In the genomic region with DNA sequence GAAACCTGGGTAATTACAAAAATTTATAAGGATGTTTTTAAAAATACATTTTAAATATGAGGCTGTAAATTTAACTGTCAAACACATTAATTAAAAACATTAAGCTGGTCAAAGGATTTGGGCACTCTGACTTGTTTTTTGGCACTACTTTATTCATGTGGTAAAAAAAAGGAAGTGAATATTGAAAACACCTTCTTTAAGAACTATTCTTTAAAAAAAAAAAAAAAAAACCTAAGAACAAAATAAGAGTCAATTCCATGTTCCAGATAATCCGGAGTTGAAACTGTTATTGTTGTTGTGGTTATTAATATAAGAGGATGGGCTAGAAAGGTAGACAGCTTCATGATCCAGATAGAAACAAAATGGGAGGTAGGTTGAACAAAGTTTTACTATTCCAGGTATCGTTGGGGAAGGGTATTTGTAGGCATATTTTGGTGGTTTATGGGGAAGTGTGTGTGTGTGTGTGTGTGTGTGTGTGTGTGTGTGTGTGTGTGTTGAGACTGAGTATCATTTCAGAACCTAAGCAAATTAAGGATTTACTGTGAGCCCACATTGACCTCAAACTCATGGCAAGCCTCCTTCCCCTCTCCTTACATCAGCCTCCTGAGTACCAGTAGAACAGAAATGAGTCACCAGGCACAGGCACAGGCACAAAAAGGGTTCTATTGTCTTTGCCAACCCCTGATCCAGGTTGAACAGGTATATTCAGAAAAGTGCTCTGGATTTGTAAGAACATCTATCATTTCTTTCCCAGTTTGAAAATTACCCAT, we compare ENCODE assay signal across 24 mouse cellular contexts.
"Had no signal": no experiment of that assay in that cellular context is flagged by ENCODE, and none has a peak within 500 bp of the region (broad histone marks: within the 10 kb centered on the region; RNA-seq: fewer than 3 reads in every experiment).

No protein-coding gene starts in this region.

- H3K36me3 ChIP-seq: heart, embryonic 10.5 days; heart, embryonic 12.5 days; hindbrain, embryonic 12.5 days; intestine, embryonic 15.5 days; limb, embryonic 13.5 days; limb, embryonic 15.5 days; liver, embryonic 12.5 days had no signal

- H3K9ac ChIP-seq: heart, embryonic 12.5 days; hindbrain, embryonic 12.5 days; hindbrain, embryonic 14.5 days; intestine, embryonic 15.5 days; limb, embryonic 13.5 days; limb, embryonic 15.5 days; liver, embryonic 12.5 days; liver, embryonic 14.5 days had no signal

- H3K27ac ChIP-seq: heart, embryonic 10.5 days; hindbrain, embryonic 12.5 days; hindbrain, embryonic 14.5 days; intestine, embryonic 15.5 days; layer of hippocampus, adult 2 months; limb, embryonic 13.5 days; liver, embryonic 12.5 days; liver, embryonic 14.5 days had no signal

- H3K4me3 ChIP-seq: heart, embryonic 10.5 days; heart, embryonic 12.5 days; hindbrain, embryonic 12.5 days; intestine, embryonic 15.5 days; layer of hippocampus, adult 2 months; limb, embryonic 13.5 days; limb, embryonic 15.5 days; liver, embryonic 12.5 days had no signal

- H3K27me3 ChIP-seq: heart, embryonic 12.5 days; hindbrain, embryonic 12.5 days; intestine, embryonic 15.5 days; limb, embryonic 13.5 days; limb, embryonic 15.5 days; liver, embryonic 12.5 days had no signal

- H3K4me2 ChIP-seq: heart, embryonic 12.5 days; hindbrain, embryonic 12.5 days; hindbrain, embryonic 14.5 days; intestine, embryonic 15.5 days; limb, embryonic 13.5 days; limb, embryonic 15.5 days; liver, embryonic 12.5 days had no signal

- DNase-seq: gastrocnemius, postnatal 14 days; gastrocnemius, postnatal 36 days; heart, adult 18-20 months; heart, postnatal 10 days; heart, postnatal 4 days; kidney, adult 18-20 months; kidney, adult 8-10 months; kidney, postnatal 10 days; kidney, postnatal 25 days; kidney, postnatal 4 days; left cerebral cortex, postnatal 4 days had no signal

- ATAC-seq: hindbrain, embryonic 16.5 days; inflammation-experienced regulatory T-cells, adult 6 months; intestine, embryonic 15.5 days; intestine, postnatal 0 days; liver, embryonic 12.5 days had no signal

- H3K4me1 ChIP-seq: heart, embryonic 10.5 days; heart, embryonic 12.5 days; hindbrain, embryonic 12.5 days; intestine, embryonic 15.5 days; limb, embryonic 13.5 days; limb, embryonic 15.5 days; liver, embryonic 12.5 days had no signal

- H3K9me3 ChIP-seq: heart, embryonic 10.5 days; heart, embryonic 12.5 days; hindbrain, embryonic 12.5 days; intestine, embryonic 15.5 days; limb, embryonic 13.5 days; limb, embryonic 15.5 days; liver, embryonic 12.5 days had no signal
